Mouse (Mus musculus) activated CD4-positive, CD25-positive, alpha-beta regulatory T cell (primary cell): Measurements from ENCODE around the gene Duxf3. TPM values are rescaled to one million over a fixed set of nuclear protein-coding genes. Genes with fewer than 3 reads are reported as not detected.

Experiments
- polyA plus RNA-seq, 2 experiments: library from polyadenylated mRNA; unstranded; fragments of 100-300 nt; shearing (Covaris generic); gene quantifications; one replicate each; pipeline ENCODE4 v1.2.1; 2017

Gene Duxf3
- 1 to 10 TPM in 1 of 2 experiments, not detected in 1; 5.1 TPM for polyA plus RNA-seq

DNA sequence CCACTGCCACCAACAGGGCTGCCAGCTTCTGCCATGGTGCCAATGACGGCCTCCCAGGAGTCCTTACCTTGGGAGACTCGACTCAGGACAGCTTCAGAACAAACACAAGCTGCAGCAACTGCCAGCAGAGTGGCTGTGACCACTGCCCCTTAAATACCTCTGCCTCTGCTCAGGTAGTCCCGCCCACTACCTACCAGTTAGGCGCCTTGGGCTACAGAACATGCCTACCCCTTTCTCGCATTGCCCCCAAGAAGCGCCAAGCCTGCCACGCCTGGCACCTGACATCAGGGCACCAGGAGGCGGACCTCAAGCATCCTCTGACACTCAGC lies at the start of gene Duxf3:
Duxf3 (minus strand) TSS at position 35 of the 329 bp plus-strand sequence.

DNA sequence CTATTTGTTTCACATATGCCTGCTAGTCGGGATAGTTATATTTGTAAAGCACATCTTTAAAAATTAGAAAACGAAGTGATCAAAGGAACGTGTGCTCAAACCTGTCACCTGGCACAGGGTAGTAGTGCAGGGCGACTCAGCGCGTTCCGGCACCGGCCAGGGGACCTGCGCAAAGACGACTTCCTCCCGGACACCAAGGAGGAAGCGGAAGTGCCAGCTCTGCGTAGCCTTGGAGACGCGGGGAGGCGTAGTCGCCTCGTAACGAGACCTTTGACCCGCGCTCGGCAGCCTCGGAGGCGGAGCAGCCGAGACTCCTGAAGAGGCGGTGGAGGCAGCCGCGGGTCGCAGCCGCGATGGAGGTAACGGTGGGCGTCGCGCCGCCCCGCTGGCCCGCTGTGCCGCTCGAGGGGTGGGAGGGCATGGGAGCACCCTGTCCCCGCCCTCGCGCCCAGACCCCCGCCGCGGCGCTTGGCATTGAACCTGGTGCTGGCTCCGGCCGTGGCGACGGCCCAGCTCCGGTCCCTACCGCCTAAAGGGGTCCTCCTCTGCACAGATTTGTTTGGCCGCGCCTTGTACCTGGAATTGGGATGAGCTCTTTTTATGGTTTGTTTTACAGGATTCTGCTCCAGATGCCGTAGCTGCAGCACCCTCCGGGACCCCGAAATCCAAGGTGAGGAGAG lies 22.9 kb upstream of the Duxf3 start, which contains the start of gene Gcc2:
Gcc2 (plus strand) TSS at position 285 of the 680 bp plus-strand sequence.

DNA sequence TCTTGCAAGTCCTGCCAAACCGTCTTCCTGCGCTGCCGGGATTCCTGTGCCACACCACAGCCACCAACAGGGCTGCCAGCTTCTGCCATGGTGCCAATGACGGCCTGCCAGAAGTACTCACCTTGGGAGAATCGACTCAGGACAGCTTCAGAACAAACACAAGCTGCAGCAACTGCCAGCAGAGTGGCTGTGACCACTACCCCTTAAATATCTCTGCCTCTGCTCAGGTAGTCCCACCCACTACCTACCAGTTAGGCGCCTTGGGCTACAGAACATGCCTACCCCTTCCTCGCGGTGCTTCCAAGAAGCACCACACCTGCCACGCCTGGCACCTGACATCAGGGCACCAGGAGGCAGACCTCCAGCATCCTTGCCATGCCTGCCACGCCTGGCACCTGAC lies 4.1 kb upstream of the Duxf3 start, which contains the start of gene Gm4981:
Gm4981 (minus strand) TSS at position 89 of the 400 bp plus-strand sequence.

DNA sequence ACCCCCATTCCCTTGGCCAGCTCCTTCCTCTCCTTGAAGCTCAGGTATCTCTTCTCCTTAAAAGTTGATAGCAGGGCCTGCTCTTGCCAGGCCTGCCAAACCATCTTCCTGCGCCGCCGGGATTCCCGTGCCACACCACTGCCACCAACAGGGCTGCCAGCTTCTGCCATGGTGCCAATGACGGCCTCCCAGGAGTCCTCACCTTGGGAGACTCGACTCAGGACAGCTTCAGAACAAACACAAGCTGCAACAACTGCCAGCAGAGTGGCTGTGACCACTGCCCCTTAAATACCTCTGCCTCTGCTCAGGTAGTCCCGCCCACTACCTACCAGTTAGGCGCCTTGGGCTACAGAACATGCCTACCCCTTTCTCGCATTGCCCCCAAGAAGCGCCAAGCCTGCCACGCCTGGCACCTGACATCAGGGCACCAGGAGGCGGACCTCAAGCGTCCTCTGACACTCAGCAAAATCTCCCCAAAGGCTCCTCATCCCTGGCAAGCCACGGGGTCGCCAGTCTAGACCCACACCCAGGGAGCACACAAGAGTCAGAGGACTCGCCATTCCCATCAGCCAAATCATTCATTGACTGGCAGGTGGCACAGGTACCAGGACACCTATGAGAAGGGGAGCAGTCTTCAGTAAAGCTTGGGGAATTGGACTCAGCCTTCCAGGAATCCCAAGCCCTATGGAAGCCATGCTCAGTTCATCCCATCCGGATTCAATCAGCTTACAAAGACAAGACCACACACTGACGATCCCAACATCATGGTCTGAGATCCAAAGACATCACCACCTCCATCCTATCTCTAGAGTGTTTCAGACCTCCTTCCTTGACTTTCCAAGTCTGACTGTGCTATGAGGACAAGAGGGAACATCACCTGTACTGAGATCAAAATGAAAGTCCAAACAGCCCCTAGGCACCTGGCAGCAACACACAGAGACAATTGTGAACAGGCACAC lies 7.4 kb downstream of the Duxf3 start, which contains the start of gene AW822073:
AW822073 (minus strand) TSS at position 104 of the 959 bp plus-strand sequence.

Other genes starting within 250 kb of the Duxf3 start
- 1 to 10 TPM in 1 of 2 experiments, not detected in 1; 2.1 TPM for gene AW822073, start 7.7 kb downstream of the Duxf3 start, polyA plus RNA-seq
- under 1 TPM in 1 of 2 experiments, not detected in 1; 0.23 TPM for gene Gm4981, start 4.0 kb upstream of the Duxf3 start, polyA plus RNA-seq
- 10 to 100 TPM; 60.0 to 61.5 TPM for gene Gcc2, start 22.8 kb upstream of the Duxf3 start, polyA plus RNA-seq
- 100 to 1,000 TPM in 1 of 2 experiments, 10 to 100 TPM in 1; 82.0 to 115 TPM for gene Lims1, start 90.8 kb upstream of the Duxf3 start, polyA plus RNA-seq
- 10 to 100 TPM; 34.7 to 42.3 TPM for gene Ranbp2, start 214.2 kb upstream of the Duxf3 start, polyA plus RNA-seq